Mouse (Mus musculus): ENCODE measurements around the gene Hexb. TPM values are rescaled to one million over a fixed set of nuclear protein-coding genes. Genes with fewer than 3 reads are reported as not detected.

Gene Hexb
- polyA plus RNA-seq, 1 experiment = 0.06 TPM

- H3K4me1 ChIP-seq (ENCODE audit: control insufficient read depth) = peaks cover 18% of the 10 kb centered on the region
- H3K27me3 ChIP-seq (ENCODE audit: control insufficient read depth) = peaks cover 57% of the 10 kb centered on the region
- peak within 1 kb of the TSS; percentile 62 for H3K4me3 ChIP-seq (replicated peaks)
Measured at GRCm38 (mm10) chr13:97240965-97241786, 43.0 kb upstream of the Hexb start, which contains the start of gene Enc1. Gene Enc1 (plus strand): TSS chr13:97241105.

GRCm38 (mm10) chr13:97240279-97240964, 42.3 kb upstream of the Hexb start:
- H3K9me3 ChIP-seq (ENCODE audit: control insufficient read depth, low read length) = no peaks in the 10 kb centered on the region
- TF ChIP-seq TAL1 (IDR thresholded peaks at IDR 0.05; ENCODE audit: low read length) (no peak), GATA1 (IDR thresholded peaks at IDR 0.05; ENCODE audit: low read length) (no peak)
- H3K27me3 ChIP-seq (ENCODE audit: control insufficient read depth) = peaks cover 57% of the 10 kb centered on the region
- peaks cover 4% of the 10 kb centered on the region; the same call in 1 of the 2 replicates for H3K36me3 ChIP-seq (ENCODE audit: control insufficient read depth)
- peaks cover 18% of the 10 kb centered on the region for H3K4me1 ChIP-seq (ENCODE audit: control insufficient read depth)
- H3K4me3 ChIP-seq (replicated peaks) = peak overlapping the region; percentile 62

More at GRCm38 (mm10) chr13:97240965-97241786, 43.0 kb upstream of the Hexb start, which contains the start of gene Enc1:
- TF ChIP-seq GATA1 (IDR thresholded peaks at IDR 0.05; ENCODE audit: low read length) = no peak
- no peak for TF ChIP-seq TAL1 (IDR thresholded peaks at IDR 0.05; ENCODE audit: low read length)
- H3K36me3 ChIP-seq (ENCODE audit: control insufficient read depth) = peaks cover 7% of the 10 kb centered on the region; the same call in 1 of the 2 replicates
- H3K9me3 ChIP-seq (ENCODE audit: control insufficient read depth, low read length) = no peaks in the 10 kb centered on the region

GRCm38 (mm10) chr13:97239343-97240180, 41.4 kb upstream of the Hexb start:
- peaks cover 16% of the 10 kb centered on the region for H3K4me1 ChIP-seq (ENCODE audit: control insufficient read depth)
- H3K36me3 ChIP-seq (ENCODE audit: control insufficient read depth) = no peaks in the 10 kb centered on the region
- H3K4me3 ChIP-seq (replicated peaks) = no peak overlapping the region
- H3K27me3 ChIP-seq (ENCODE audit: control insufficient read depth) = peaks cover 57% of the 10 kb centered on the region
- TF ChIP-seq GATA1 (IDR thresholded peaks at IDR 0.05; ENCODE audit: low read length) = no peak
- no peak for TF ChIP-seq TAL1 (IDR thresholded peaks at IDR 0.05; ENCODE audit: low read length)
- no peaks in the 10 kb centered on the region for H3K9me3 ChIP-seq (ENCODE audit: control insufficient read depth, low read length)

GRCm38 (mm10) chr13:97238181-97238981, 40.2 kb upstream of the Hexb start:
- Histone ChIP-seq H3K27me3 (ENCODE audit: control insufficient read depth) (peaks cover 57% of the 10 kb centered on the region), H3K9me3 (ENCODE audit: control insufficient read depth, low read length) (no peaks in the 10 kb centered on the region), H3K4me3 (replicated peaks) (no peak overlapping the region), H3K4me1 (ENCODE audit: control insufficient read depth) (peaks cover 16% of the 10 kb centered on the region), H3K36me3 (ENCODE audit: control insufficient read depth) (no peaks in the 10 kb centered on the region)
- no peak for TF ChIP-seq GATA1 (IDR thresholded peaks at IDR 0.05; ENCODE audit: low read length)
- no peak for TF ChIP-seq TAL1 (IDR thresholded peaks at IDR 0.05; ENCODE audit: low read length)

GRCm38 (mm10) chr13:97237700-97238099, 39.5 kb upstream of the Hexb start:
- TF ChIP-seq GATA1 (IDR thresholded peaks at IDR 0.05; ENCODE audit: low read length) (no peak), TAL1 (IDR thresholded peaks at IDR 0.05; ENCODE audit: low read length) (no peak)
- no peak overlapping the region for H3K4me3 ChIP-seq (replicated peaks)
- peaks cover 16% of the 10 kb centered on the region for H3K4me1 ChIP-seq (ENCODE audit: control insufficient read depth)
- peaks cover 53% of the 10 kb centered on the region for H3K27me3 ChIP-seq (ENCODE audit: control insufficient read depth)
- H3K36me3 ChIP-seq (ENCODE audit: control insufficient read depth) = no peaks in the 10 kb centered on the region
- H3K9me3 ChIP-seq (ENCODE audit: control insufficient read depth, low read length) = no peaks in the 10 kb centered on the region

- TF ChIP-seq TAL1 (IDR thresholded peaks at IDR 0.05; ENCODE audit: low read length) (no peak), GATA1 (IDR thresholded peaks at IDR 0.05; ENCODE audit: low read length) (no peak)
- H3K9me3 ChIP-seq (ENCODE audit: control insufficient read depth, low read length) = no peaks in the 10 kb centered on the region
- H3K27me3 ChIP-seq (ENCODE audit: control insufficient read depth) = peaks cover 35% of the 10 kb centered on the region
- peaks cover 4% of the 10 kb centered on the region for H3K4me1 ChIP-seq (ENCODE audit: control insufficient read depth)
- no peak overlapping the region for H3K4me3 ChIP-seq (replicated peaks)
- no peaks in the 10 kb centered on the region for H3K36me3 ChIP-seq (ENCODE audit: control insufficient read depth)
Measured at GRCm38 (mm10) chr13:97235911-97236310, 37.8 kb upstream of the Hexb start.

- Histone ChIP-seq H3K4me1 (ENCODE audit: control insufficient read depth) (no peaks in the 10 kb centered on the region), H3K36me3 (ENCODE audit: control insufficient read depth) (no peaks in the 10 kb centered on the region), H3K27me3 (ENCODE audit: control insufficient read depth) (peaks cover 25% of the 10 kb centered on the region), H3K4me3 (replicated peaks) (no peak overlapping the region), H3K9me3 (ENCODE audit: control insufficient read depth, low read length) (no peaks in the 10 kb centered on the region)
- TF ChIP-seq TAL1 (IDR thresholded peaks at IDR 0.05; ENCODE audit: low read length) (no peak), GATA1 (IDR thresholded peaks at IDR 0.05; ENCODE audit: low read length) (no peak)
Measured at GRCm38 (mm10) chr13:97234785-97235417, 36.7 kb upstream of the Hexb start.

GRCm38 (mm10) chr13:97233092-97233491, 34.9 kb upstream of the Hexb start:
- Histone ChIP-seq H3K4me1 (ENCODE audit: control insufficient read depth) (no peaks in the 10 kb centered on the region), H3K9me3 (ENCODE audit: control insufficient read depth, low read length) (no peaks in the 10 kb centered on the region), H3K36me3 (ENCODE audit: control insufficient read depth) (no peaks in the 10 kb centered on the region), H3K4me3 (replicated peaks) (no peak overlapping the region), H3K27me3 (ENCODE audit: control insufficient read depth) (peaks cover 7% of the 10 kb centered on the region)
- TF ChIP-seq TAL1 (IDR thresholded peaks at IDR 0.05; ENCODE audit: low read length) (no peak), GATA1 (IDR thresholded peaks at IDR 0.05; ENCODE audit: low read length) (no peak)
